Mouse (Mus musculus): ENCODE results near the gene Myrip. TPM values are rescaled to one million over a fixed set of nuclear protein-coding genes. Genes with fewer than 3 reads are reported as not detected.
"Not testable (repeated sequence)": the region's sequence is repeated elsewhere in the genome, so short reads cannot be mapped to it uniquely, and the experiment has no call there.

Gene Myrip
- polyA plus RNA-seq, 1 experiment from 2014 or later = 0.29 TPM

DNA sequence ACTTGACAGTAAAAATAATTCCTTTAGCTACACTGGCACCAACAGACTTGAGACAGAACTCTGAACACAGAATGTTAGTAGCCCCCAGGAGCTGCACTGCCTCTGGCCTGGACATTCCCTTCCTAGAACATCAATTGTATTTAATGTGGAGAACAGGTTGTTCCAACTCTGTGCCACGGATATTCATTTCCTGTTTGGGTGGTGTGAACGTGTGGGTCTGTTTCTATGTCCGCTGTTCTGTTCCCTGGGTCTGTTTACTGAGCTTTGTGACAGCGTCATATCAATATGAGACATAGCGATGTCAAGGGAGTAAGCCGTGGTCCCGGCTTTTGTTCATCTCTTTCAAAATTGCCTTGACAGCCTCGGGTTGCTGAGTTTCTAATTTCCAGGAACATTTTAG, 97.0 kb downstream of the Myrip start:
- Histone ChIP-seq H3K27ac (ENCODE audit: low read length) (no peak overlapping the region), H3K4me1 (replicated peaks; ENCODE audit: control insufficient read depth, insufficient read depth, low read length) (no peaks in the 10 kb centered on the region), H3K9ac (ENCODE audit: low read length) (no peak overlapping the region), H3K27me3 (ENCODE audit: control insufficient read depth, insufficient read depth, low read depth, low read length) (no peaks in the 10 kb centered on the region), H3K4me3 (ENCODE audit: low read length) (no peak overlapping the region), H3K36me3 (ENCODE audit: control insufficient read depth, insufficient read depth, low read length) (no peaks in the 10 kb centered on the region), H3K9me3 (ENCODE audit: control insufficient read depth, low read length) (no peaks in the 10 kb centered on the region), H3K4me2 (ENCODE audit: low read depth, low read length) (no peak overlapping the region)
- WGBS = 72% methylated on average over 8 of the region's 8 CpGs
- ATAC-seq (ENCODE audit: low read depth) = no peak

DNA sequence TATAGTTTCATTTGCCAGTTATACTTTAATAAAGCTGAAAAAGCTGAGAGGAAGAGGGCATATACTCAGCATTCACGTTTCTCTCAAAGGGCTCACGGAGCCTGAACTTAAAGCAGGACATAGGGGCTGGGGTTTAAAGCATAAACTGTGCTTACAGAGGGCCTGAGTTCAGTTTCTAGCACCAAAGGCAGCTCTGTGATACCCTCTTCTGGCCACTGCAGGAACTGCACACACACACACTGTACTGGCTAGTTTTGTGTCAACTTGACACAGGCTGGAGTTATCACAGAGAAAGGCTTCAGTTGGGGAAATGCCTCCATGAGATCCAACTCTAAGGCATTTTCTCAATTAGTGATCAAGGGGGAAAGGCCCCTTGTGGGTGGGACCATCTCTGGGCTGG, 98.2 kb downstream of the Myrip start:
- H3K4me3 ChIP-seq (ENCODE audit: low read length); H3K36me3 ChIP-seq (ENCODE audit: control insufficient read depth, insufficient read depth, low read length); H3K9me3 ChIP-seq (ENCODE audit: control insufficient read depth, low read length); H3K4me1 ChIP-seq (replicated peaks; ENCODE audit: control insufficient read depth, insufficient read depth, low read length); H3K27me3 ChIP-seq (ENCODE audit: control insufficient read depth, insufficient read depth, low read depth, low read length); H3K9ac ChIP-seq (ENCODE audit: low read length); H3K4me2 ChIP-seq (ENCODE audit: low read depth, low read length); ATAC-seq (ENCODE audit: low read depth); H3K27ac ChIP-seq (ENCODE audit: low read length): not testable (repeated sequence)
- WGBS = 85% methylated on average over 2 of the region's 2 CpGs

DNA sequence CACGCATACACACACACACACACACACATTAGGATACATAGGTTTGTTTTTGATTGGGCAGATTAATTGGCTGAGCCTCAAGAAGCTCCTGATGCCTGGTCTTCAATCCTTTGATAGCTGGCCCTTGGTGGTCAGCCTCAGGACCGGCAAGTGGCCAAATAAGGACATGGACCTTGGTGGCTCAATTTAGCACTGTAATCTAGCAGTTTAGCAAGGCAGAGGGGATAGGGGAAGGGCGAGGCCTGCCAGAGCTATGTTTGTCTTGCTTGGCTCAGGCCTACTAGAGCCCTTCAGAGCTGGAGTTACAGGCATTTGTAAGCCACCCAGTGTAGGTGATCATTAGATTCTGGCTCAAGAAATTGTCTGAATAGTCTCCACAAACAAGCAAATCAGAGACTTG, 101.1 kb downstream of the Myrip start:
- no peak overlapping the region for H3K27ac ChIP-seq (ENCODE audit: low read length)
- H3K9ac ChIP-seq (ENCODE audit: low read length) = no peak overlapping the region
- WGBS = 74% methylated on average over 3 of the region's 3 CpGs
- no peaks in the 10 kb centered on the region for H3K27me3 ChIP-seq (ENCODE audit: control insufficient read depth, insufficient read depth, low read depth, low read length)
- H3K4me2 ChIP-seq (ENCODE audit: low read depth, low read length) = no peak overlapping the region
- no peak for ATAC-seq (ENCODE audit: low read depth)
- H3K9me3 ChIP-seq (ENCODE audit: control insufficient read depth, low read length) = no peaks in the 10 kb centered on the region
- no peaks in the 10 kb centered on the region for H3K36me3 ChIP-seq (ENCODE audit: control insufficient read depth, insufficient read depth, low read length)
- H3K4me3 ChIP-seq (ENCODE audit: low read length) = no peak overlapping the region
- no peaks in the 10 kb centered on the region for H3K4me1 ChIP-seq (replicated peaks; ENCODE audit: control insufficient read depth, insufficient read depth, low read length)

DNA sequence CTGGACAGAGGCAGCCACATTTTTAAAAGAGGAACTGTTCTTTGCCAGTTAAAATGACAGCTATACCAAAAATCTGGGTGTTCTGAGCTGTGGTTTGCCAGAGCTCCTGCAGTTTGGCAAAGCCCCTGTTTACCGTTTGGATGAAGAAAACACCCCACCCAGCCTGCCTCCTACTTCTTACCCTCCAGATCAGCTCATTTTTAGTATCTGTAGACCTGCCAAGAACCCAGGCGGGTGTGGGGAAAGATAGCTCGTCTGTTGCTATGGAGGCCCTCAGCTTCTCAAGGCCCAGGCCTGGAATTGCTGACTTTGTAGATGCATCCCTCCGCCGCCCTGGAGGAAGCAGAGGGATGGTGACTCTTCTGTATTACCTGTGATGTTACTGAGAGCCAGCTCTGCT, 102.3 kb downstream of the Myrip start:
- H3K4me3 ChIP-seq (ENCODE audit: low read length) = no peak overlapping the region
- H3K4me1 ChIP-seq (replicated peaks; ENCODE audit: control insufficient read depth, insufficient read depth, low read length) = no peaks in the 10 kb centered on the region
- WGBS = 54% methylated on average over 5 of the region's 5 CpGs
- no peaks in the 10 kb centered on the region for H3K27me3 ChIP-seq (ENCODE audit: control insufficient read depth, insufficient read depth, low read depth, low read length)
- no peaks in the 10 kb centered on the region for H3K9me3 ChIP-seq (ENCODE audit: control insufficient read depth, low read length)
- no peak overlapping the region for H3K4me2 ChIP-seq (ENCODE audit: low read depth, low read length)
- ATAC-seq (ENCODE audit: low read depth) = no peak
- H3K36me3 ChIP-seq (ENCODE audit: control insufficient read depth, insufficient read depth, low read length) = no peaks in the 10 kb centered on the region
- H3K27ac ChIP-seq (ENCODE audit: low read length) = no peak overlapping the region
- no peak overlapping the region for H3K9ac ChIP-seq (ENCODE audit: low read length)

- Histone ChIP-seq H3K27ac (ENCODE audit: low read length) (no peak overlapping the region), H3K4me3 (ENCODE audit: low read length) (no peak overlapping the region), H3K9ac (ENCODE audit: low read length) (no peak overlapping the region), H3K36me3 (ENCODE audit: control insufficient read depth, insufficient read depth, low read length) (no peaks in the 10 kb centered on the region), H3K27me3 (ENCODE audit: control insufficient read depth, insufficient read depth, low read depth, low read length) (no peaks in the 10 kb centered on the region), H3K4me1 (replicated peaks; ENCODE audit: control insufficient read depth, insufficient read depth, low read length) (no peaks in the 10 kb centered on the region), H3K9me3 (ENCODE audit: control insufficient read depth, low read length) (no peaks in the 10 kb centered on the region), H3K4me2 (ENCODE audit: low read depth, low read length) (no peak overlapping the region)
- WGBS = 79% methylated on average over 17 of the region's 17 CpGs
- no peak for ATAC-seq (ENCODE audit: low read depth)
These were observed 108.4 kb downstream of the Myrip start for GRCm38 (mm10) chr9:120409663-120410181.

DNA sequence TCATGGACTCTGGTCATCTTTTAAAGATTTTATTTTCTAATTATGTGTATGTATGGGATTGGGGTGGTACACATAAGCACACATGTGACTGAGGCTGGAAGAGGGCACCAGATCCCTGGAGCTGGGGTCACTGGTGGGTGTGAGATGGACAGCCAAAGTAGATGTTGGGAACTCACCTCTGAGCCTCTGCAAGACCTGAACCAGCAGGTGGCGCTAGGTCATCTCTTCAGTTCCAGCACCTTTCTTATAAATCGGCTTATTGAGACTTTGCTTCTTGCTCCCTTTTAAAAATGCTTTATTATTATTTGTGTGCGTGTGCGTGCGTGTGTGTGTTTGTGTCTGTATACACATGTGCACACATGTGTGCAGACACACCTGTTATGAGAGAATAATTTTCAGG, 109.1 kb downstream of the Myrip start:
- Histone ChIP-seq H3K36me3 (ENCODE audit: control insufficient read depth, insufficient read depth, low read length) (no peaks in the 10 kb centered on the region), H3K4me2 (ENCODE audit: low read depth, low read length) (no peak overlapping the region), H3K27me3 (ENCODE audit: control insufficient read depth, insufficient read depth, low read depth, low read length) (no peaks in the 10 kb centered on the region), H3K4me1 (replicated peaks; ENCODE audit: control insufficient read depth, insufficient read depth, low read length) (no peaks in the 10 kb centered on the region), H3K9ac (ENCODE audit: low read length) (no peak overlapping the region), H3K9me3 (ENCODE audit: control insufficient read depth, low read length) (no peaks in the 10 kb centered on the region), H3K4me3 (ENCODE audit: low read length) (no peak overlapping the region), H3K27ac (ENCODE audit: low read length) (no peak overlapping the region)
- no peak for ATAC-seq (ENCODE audit: low read depth)
- WGBS = 21% methylated on average over 5 of the region's 5 CpGs

DNA sequence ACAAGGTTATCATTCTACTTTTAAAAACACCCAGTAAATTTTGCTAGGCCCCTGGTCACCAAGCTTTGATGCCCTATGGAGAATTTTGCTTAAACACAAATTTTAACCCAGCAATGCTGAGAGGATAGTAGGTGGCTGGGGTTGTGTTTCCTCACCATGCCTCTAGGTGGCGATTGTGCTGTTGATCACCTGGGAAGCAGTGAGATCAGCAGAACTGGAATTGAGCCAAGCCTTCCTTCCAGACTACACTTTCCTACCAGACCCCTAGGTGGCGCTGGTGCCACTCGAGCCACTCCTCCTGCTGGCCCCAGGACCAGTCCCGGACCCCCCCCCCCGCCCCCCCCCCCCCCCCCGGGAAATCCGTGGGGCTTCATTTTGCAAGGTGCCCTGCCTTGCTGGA, 114.2 kb downstream of the Myrip start:
- H3K9me3 ChIP-seq (ENCODE audit: control insufficient read depth, low read length) = no peaks in the 10 kb centered on the region
- no peaks in the 10 kb centered on the region for H3K4me1 ChIP-seq (replicated peaks; ENCODE audit: control insufficient read depth, insufficient read depth, low read length)
- ATAC-seq (ENCODE audit: low read depth) = peak; percentile 10; the same call in 1 of the 2 replicates
- no peaks in the 10 kb centered on the region for H3K27me3 ChIP-seq (ENCODE audit: control insufficient read depth, insufficient read depth, low read depth, low read length)
- no peaks in the 10 kb centered on the region for H3K36me3 ChIP-seq (ENCODE audit: control insufficient read depth, insufficient read depth, low read length)
- 3% methylated on average over 5 of the region's 7 CpGs for WGBS
- no peak overlapping the region for H3K4me3 ChIP-seq (ENCODE audit: low read length)
- H3K27ac ChIP-seq (ENCODE audit: low read length) = no peak overlapping the region
- H3K9ac ChIP-seq (ENCODE audit: low read length) = no peak overlapping the region
- H3K4me2 ChIP-seq (ENCODE audit: low read depth, low read length) = no peak overlapping the region

DNA sequence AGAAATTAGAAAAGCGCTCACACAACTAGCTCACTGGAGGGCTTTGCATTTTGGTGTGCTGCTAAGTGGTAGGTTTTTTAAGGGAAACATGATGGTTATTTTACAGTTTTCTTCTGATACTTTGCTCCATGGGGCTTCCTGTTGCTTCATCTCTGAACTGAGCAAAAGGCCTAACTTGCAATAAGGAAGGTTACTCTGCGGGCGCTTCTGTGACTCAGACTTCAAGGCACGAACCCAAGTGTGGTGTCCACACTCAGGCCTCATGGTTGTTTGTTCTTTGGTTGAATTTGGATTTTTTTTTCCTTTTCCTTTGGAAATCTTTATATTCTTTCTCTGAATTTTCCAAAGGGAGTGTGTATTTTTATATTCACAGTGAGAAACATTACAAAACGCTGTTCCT, 114.8 kb downstream of the Myrip start:
- Histone ChIP-seq H3K4me1 (replicated peaks; ENCODE audit: control insufficient read depth, insufficient read depth, low read length) (no peaks in the 10 kb centered on the region), H3K36me3 (ENCODE audit: control insufficient read depth, insufficient read depth, low read length) (no peaks in the 10 kb centered on the region), H3K27me3 (ENCODE audit: control insufficient read depth, insufficient read depth, low read depth, low read length) (no peaks in the 10 kb centered on the region), H3K9me3 (ENCODE audit: control insufficient read depth, low read length) (no peaks in the 10 kb centered on the region), H3K9ac (ENCODE audit: low read length) (no peak overlapping the region), H3K4me2 (ENCODE audit: low read depth, low read length) (no peak overlapping the region), H3K4me3 (ENCODE audit: low read length) (no peak overlapping the region), H3K27ac (ENCODE audit: low read length) (no peak overlapping the region)
- ATAC-seq (ENCODE audit: low read depth) = no peak
- 83% methylated on average over 5 of the region's 5 CpGs for WGBS

GRCm38 (mm10) chr9:120416729-120417128, 115.4 kb downstream of the Myrip start:
- Histone ChIP-seq H3K27ac (ENCODE audit: low read length) (no peak overlapping the region), H3K9ac (ENCODE audit: low read length) (no peak overlapping the region), H3K9me3 (ENCODE audit: control insufficient read depth, low read length) (no peaks in the 10 kb centered on the region), H3K36me3 (ENCODE audit: control insufficient read depth, insufficient read depth, low read length) (no peaks in the 10 kb centered on the region), H3K4me2 (ENCODE audit: low read depth, low read length) (no peak overlapping the region), H3K4me3 (ENCODE audit: low read length) (no peak overlapping the region), H3K27me3 (ENCODE audit: control insufficient read depth, insufficient read depth, low read depth, low read length) (no peaks in the 10 kb centered on the region), H3K4me1 (replicated peaks; ENCODE audit: control insufficient read depth, insufficient read depth, low read length) (no peaks in the 10 kb centered on the region)
- ATAC-seq (ENCODE audit: low read depth) = no peak
- WGBS = 71% methylated on average over 5 of the region's 5 CpGs

DNA sequence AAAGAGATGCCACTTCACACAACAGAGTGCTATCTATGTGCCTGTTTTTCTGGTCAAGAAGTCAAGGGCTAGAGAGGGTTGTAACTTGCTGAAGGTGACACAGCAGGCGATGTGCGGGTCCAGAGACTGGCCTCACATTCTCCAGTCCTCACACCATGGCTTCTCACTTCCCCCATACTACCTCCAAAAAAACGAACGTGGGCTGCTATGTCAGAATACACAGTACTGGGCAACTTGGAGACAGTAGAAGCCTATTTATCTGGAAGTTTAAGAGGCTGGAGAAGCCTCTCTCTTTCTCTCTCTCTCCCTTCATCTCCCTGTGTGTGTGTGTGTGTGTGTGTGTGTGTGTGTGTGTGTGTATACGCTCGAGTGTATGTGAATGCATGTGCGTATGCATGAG, 117.3 kb downstream of the Myrip start:
- H3K9ac ChIP-seq (ENCODE audit: low read length) = no peak overlapping the region
- no peak overlapping the region for H3K4me3 ChIP-seq (ENCODE audit: low read length)
- H3K4me2 ChIP-seq (ENCODE audit: low read depth, low read length) = no peak overlapping the region
- H3K36me3 ChIP-seq (ENCODE audit: control insufficient read depth, insufficient read depth, low read length) = no peaks in the 10 kb centered on the region
- no peak for ATAC-seq (ENCODE audit: low read depth)
- WGBS = 75% methylated on average over 7 of the region's 7 CpGs
- H3K27me3 ChIP-seq (ENCODE audit: control insufficient read depth, insufficient read depth, low read depth, low read length) = no peaks in the 10 kb centered on the region
- H3K9me3 ChIP-seq (ENCODE audit: control insufficient read depth, low read length) = no peaks in the 10 kb centered on the region
- no peak overlapping the region for H3K27ac ChIP-seq (ENCODE audit: low read length)
- no peaks in the 10 kb centered on the region for H3K4me1 ChIP-seq (replicated peaks; ENCODE audit: control insufficient read depth, insufficient read depth, low read length)
